Mouse (Mus musculus): ENCODE measurements around the gene Rnf216. TPM values are rescaled to one million over a fixed set of nuclear protein-coding genes. Genes with fewer than 3 reads are reported as not detected.

The Rnf216 gene
- total and polyA plus RNA-seq, 3 experiments = 15.5 to 30.7 (median 18.2) TPM

- dilution Hi-C loops (cut with MboI; ENCODE audit: extremely low pct_ligation_motif_present, extremely low pct_unique_long_range_greater_than_20kb, low sequenced_read_pairs) = no loop called here
- 0 out of 2 replicates have a peak overlapping the region, but pooled peaks have one; percentile 18 for H3K4me2 ChIP-seq (ENCODE audit: insufficient read depth, low read depth, poor library complexity, severe bottlenecking)
- peaks cover 32 to 82% of the 10 kb centered on the region in 2 experiments for H3K4me1 ChIP-seq (ENCODE audit: control insufficient read depth in 1 of 2, insufficient read depth in 2 of 2)
- peaks cover 22% of the 10 kb centered on the region for H3K79me2 ChIP-seq (replicated peaks; ENCODE audit: control insufficient read depth, extremely low read depth, insufficient read depth, poor library complexity, severe bottlenecking)
- peaks cover 3 to 16% of the 10 kb centered on the region in 2 experiments for H3K36me3 ChIP-seq (replicated peaks in 1 of 2; ENCODE audit: control insufficient read depth in 1 of 2, insufficient read depth in 1 of 2, low read length in 1 of 2)
- H3K9ac ChIP-seq (ENCODE audit: insufficient read depth, low read depth) = no peak overlapping the region; the same call in 1 of the 2 replicates
- in situ Hi-C loops (cut with MboI; ENCODE audit: low pct_ligation_motif_present, low pct_unique_long_range_greater_than_20kb, low sequenced_read_pairs) = no loop called here
- no peak for TF ChIP-seq JUND (conservative IDR thresholded peaks at IDR 0.05; ENCODE audit: low read depth, low read length)
- TF ChIP-seq E2F4 (IDR thresholded peaks at IDR 0.05; ENCODE audit: insufficient replicate concordance, low read depth, low read length) = no peak
- TF ChIP-seq PAX5 (IDR thresholded peaks at IDR 0.05; ENCODE audit: low read length) = no peak
- no peak for TF ChIP-seq MYC (IDR thresholded peaks at IDR 0.05; ENCODE audit: low read depth, low read length)
- no peak for TF ChIP-seq BHLHE40 (IDR thresholded peaks at IDR 0.05; ENCODE audit: low read depth, low read length)
- TF ChIP-seq CHD2 (IDR thresholded peaks at IDR 0.05; ENCODE audit: low read length) = no peak
- no peak for TF ChIP-seq USF2 (conservative IDR thresholded peaks at IDR 0.05; ENCODE audit: low read depth, low read length)
- no peak for TF ChIP-seq SMC3 (IDR thresholded peaks at IDR 0.05; ENCODE audit: low read depth, low read length)
- TF ChIP-seq POLR2AphosphoS2 (IDR thresholded peaks at IDR 0.05; ENCODE audit: low read depth, low read length) = no peak
- TF ChIP-seq ZMIZ1 (IDR thresholded peaks at IDR 0.05; ENCODE audit: low read depth, low read length) = no peak
- no peak for TF ChIP-seq HCFC1 (IDR thresholded peaks at IDR 0.05; ENCODE audit: low read depth, low read length)
- TF ChIP-seq NRF1 (IDR thresholded peaks at IDR 0.05; ENCODE audit: low read depth, low read length) = no peak
- peaks cover 11% of the 10 kb centered on the region for H3K9me3 ChIP-seq (replicated peaks; ENCODE audit: low read length)
- H3K27me3 ChIP-seq (replicated peaks) = peaks cover 12% of the 10 kb centered on the region
- H3K27ac ChIP-seq (ENCODE audit: insufficient read depth, low read depth) = no peak overlapping the region
- peak overlapping the region; percentile 58 to 77 (median 62) for H3K4me3 ChIP-seq (replicated peaks in 1 of 3; ENCODE audit: low read depth in 2 of 3, low read length in 2 of 3, poor library complexity in 1 of 3)
- no peak for DNase-seq (ENCODE audit: extremely low read depth)
Measured at GRCm38 (mm10) chr5:142961398-142961880, 151.4 kb downstream of the Rnf216 start.

GRCm38 (mm10) chr5:142960775-142961271, 152.0 kb downstream of the Rnf216 start:
- peaks cover 22% of the 10 kb centered on the region for H3K79me2 ChIP-seq (replicated peaks; ENCODE audit: control insufficient read depth, extremely low read depth, insufficient read depth, poor library complexity, severe bottlenecking)
- peak overlapping the region; percentile 9; the same call in 1 of the 2 replicates for H3K27ac ChIP-seq (ENCODE audit: insufficient read depth, low read depth)
- DNase-seq (ENCODE audit: extremely low read depth) = no peak
- H3K36me3 ChIP-seq (replicated peaks in 1 of 2; ENCODE audit: control insufficient read depth in 1 of 2, insufficient read depth in 1 of 2, low read length in 1 of 2) = peaks cover 0 to 10% of the 10 kb centered on the region in 2 experiments
- dilution Hi-C loops (cut with MboI; ENCODE audit: extremely low pct_ligation_motif_present, extremely low pct_unique_long_range_greater_than_20kb, low sequenced_read_pairs) (no loop called here), in situ Hi-C loops (cut with MboI; ENCODE audit: low pct_ligation_motif_present, low pct_unique_long_range_greater_than_20kb, low sequenced_read_pairs) (no loop called here)
- H3K9ac ChIP-seq (ENCODE audit: insufficient read depth, low read depth) = no peak overlapping the region; the same call in 1 of the 2 replicates
- peaks cover 12% of the 10 kb centered on the region for H3K27me3 ChIP-seq (replicated peaks)
- peaks cover 37 to 85% of the 10 kb centered on the region in 2 experiments for H3K4me1 ChIP-seq (ENCODE audit: control insufficient read depth in 1 of 2, insufficient read depth in 2 of 2)
- peaks cover 11% of the 10 kb centered on the region for H3K9me3 ChIP-seq (replicated peaks; ENCODE audit: low read length)
- H3K4me3 ChIP-seq (replicated peaks in 1 of 3; ENCODE audit: low read depth in 2 of 3, low read length in 2 of 3, poor library complexity in 1 of 3) = peak overlapping the region; percentile 58 to 77 (median 62)
- no peak for TF ChIP-seq POLR2A (IDR thresholded peaks at IDR 0.05; ENCODE audit: low read depth, low read length)
- no peak for TF ChIP-seq E2F4 (IDR thresholded peaks at IDR 0.05; ENCODE audit: insufficient replicate concordance, low read depth, low read length)
- no peak for TF ChIP-seq TCF12 (IDR thresholded peaks at IDR 0.05; ENCODE audit: low read depth, low read length)
- peak; percentile 88; the same call in 1 of the 2 replicates for TF ChIP-seq UBTF (IDR thresholded peaks at IDR 0.05; ENCODE audit: low read depth, low read length)
- TF ChIP-seq GABPA (IDR thresholded peaks at IDR 0.05; ENCODE audit: insufficient replicate concordance, low read depth, low read length) = no peak
- no peak overlapping the region for H3K4me2 ChIP-seq (ENCODE audit: insufficient read depth, low read depth, poor library complexity, severe bottlenecking)

Data from CH12.LX (cell line).